Mouse (Mus musculus): ENCODE measurements around the gene Xylt1.

Gene Xylt1

GRCm38 (mm10) chr7:117614346-117614745, 233.6 kb downstream of the Xylt1 start:
- DNase-seq (ENCODE audit: low spot score in 2 of 2), result no peak

- no peak for DNase-seq (ENCODE audit: low spot score in 2 of 2)
Observed at GRCm38 (mm10) chr7:117614851-117615250, 234.1 kb downstream of the Xylt1 start.

- no peak for DNase-seq (ENCODE audit: low spot score in 2 of 2)
Observed at GRCm38 (mm10) chr7:117616277-117616676, 235.5 kb downstream of the Xylt1 start.

DNA sequence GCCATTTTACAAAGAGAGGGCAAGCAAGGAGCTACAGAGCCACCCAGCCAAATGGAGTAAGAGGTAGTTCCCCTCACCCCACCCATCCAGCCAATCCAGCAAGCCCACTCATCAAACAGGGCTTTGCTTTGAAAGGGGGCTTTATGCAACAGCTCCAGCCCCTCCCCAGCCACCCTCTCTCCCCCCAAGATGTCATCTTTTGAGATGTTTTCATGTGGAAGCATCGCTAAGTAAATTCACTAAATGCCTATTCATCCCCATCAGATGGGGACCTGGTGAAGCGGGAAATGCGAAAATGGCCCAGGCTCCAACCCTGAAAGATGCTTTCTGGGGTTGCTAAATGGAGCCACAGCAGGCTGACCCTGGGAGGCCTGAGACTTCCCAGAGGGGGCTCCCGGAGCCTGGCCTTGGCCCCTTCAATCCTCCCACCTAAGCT, 238.0 kb downstream of the Xylt1 start:
- DNase-seq (ENCODE audit: low spot score in 2 of 2), result no peak

DNA sequence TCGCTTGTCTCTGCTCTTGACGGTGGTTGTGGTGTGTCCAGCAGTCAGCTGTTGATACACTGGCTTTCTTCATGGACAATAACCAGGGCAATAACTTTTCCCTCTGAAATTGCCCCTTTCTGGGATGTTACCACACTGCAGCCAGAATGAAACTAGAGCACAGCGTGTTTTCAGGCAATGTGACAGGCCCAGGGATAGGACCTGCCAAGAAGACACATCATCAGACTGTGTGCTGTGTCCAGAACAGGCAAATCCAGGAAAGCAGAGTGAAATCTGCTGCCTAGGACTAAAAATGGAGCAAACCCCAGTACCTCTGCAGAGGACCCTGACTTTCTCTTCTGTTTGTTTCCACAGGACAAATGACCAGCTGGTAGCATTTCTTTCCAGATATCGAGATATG, 240.8 kb downstream of the Xylt1 start:
- no peak for DNase-seq (ENCODE audit: low spot score in 2 of 2)

GRCm38 (mm10) chr7:117622769-117623168, 242.0 kb downstream of the Xylt1 start:
- peak in 1 of 2 experiments; percentile 40 for DNase-seq (ENCODE audit: low spot score in 2 of 2)

DNA sequence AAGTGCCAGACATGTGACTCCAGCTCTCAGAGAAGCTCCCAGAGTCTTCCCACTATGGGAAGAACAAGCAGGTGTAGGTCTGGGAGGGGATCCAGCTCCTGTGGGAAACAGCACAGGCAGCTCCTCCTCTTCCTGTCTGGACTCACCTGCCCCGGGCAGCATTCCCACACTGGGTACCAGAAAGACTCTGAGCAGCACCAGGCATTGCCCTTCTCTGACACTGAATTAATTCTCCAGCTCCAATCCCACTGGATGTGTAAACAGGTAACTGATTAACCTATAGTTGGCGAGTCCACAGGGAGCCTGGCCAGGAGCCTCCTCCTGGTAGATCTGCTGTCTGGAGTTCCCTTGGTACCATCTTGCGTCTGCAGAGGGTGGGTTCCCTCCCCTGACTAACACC, 248.0 kb downstream of the Xylt1 start:
- no peak for DNase-seq (ENCODE audit: low spot score in 2 of 2)

- DNase-seq (ENCODE audit: low spot score in 2 of 2), result peak in 1 of 2 experiments; percentile 41
Observed at GRCm38 (mm10) chr7:117630657-117631056, 249.9 kb downstream of the Xylt1 start.

GRCm38 (mm10) chr7:117635584-117635983, 254.8 kb downstream of the Xylt1 start:
- DNase-seq (ENCODE audit: low spot score in 2 of 2), result no peak

- DNase-seq (ENCODE audit: low spot score in 2 of 2), result no peak
Observed at GRCm38 (mm10) chr7:117636713-117637112, 255.9 kb downstream of the Xylt1 start.

- no peak for DNase-seq (ENCODE audit: low spot score in 2 of 2)
Observed at GRCm38 (mm10) chr7:117637997-117638396, 257.2 kb downstream of the Xylt1 start.

- no peak for DNase-seq (ENCODE audit: low spot score in 2 of 2)
Observed at GRCm38 (mm10) chr7:117652637-117653036, 271.9 kb downstream of the Xylt1 start.

DNA sequence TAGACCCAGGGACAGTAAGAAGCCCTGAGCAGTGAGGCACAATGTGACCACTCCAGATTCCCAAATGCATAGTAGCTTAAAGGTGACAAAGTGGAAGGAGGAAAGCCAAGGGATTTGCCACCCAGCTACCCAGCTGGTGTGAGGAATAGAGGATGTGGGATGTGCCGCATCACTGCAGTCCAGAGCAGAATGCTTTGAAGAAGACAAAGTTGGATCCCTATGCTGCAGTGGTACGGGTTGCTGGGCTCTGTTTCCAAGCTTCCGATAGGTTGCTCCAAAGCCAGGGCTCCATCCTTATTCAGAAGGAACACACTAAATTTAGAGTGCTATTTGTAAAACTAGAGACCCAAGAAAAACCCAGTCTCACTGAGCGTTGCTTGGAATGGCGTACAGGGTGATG, 275.0 kb downstream of the Xylt1 start:
- no peak for DNase-seq (ENCODE audit: low spot score in 2 of 2)

DNA sequence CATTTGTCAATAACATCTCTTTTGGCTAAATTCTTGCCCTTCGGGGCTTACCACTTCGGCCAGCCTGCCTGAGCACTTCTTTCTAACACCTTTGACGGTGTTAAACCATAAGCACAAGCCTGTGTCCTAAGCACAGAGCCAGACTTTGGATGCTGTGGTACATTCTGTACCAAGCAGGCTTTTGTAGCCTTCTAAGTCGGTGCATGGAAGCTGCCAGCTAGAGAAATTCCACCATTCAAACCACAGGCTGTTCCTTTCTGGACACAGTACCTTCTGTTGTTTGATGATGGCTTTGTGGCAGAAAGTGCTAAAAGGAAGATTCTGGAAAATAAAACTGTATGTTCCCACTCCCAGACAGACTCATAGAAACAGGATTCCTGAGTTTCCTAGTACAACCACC, 277.4 kb downstream of the Xylt1 start:
- no peak for DNase-seq (ENCODE audit: low spot score in 2 of 2)

GRCm38 (mm10) chr7:117658739-117659138, 278.0 kb downstream of the Xylt1 start:
- DNase-seq (ENCODE audit: low spot score in 2 of 2), result peak in 1 of 2 experiments; percentile 25

DNA sequence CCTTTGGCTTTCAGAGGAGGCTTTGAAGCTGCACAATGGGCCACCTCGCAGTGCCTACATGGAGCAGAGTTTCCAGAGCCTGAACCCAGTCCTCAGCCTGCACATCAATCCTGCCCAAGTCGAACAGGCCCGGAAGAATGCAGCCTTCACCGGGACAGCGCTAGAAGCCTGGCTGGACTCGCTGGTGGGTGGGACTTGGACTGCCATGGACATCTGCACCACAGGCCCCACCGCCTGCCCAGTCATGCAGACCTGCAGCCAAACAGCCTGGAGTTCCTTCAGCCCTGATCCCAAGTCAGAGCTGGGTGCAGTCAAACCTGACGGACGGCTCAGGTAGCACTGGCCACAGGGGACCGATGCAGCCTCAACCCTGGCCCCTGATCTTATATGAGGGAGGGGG, 286.5 kb downstream of the Xylt1 start:
- DNase-seq (ENCODE audit: low spot score in 2 of 2), result no peak

DNA sequence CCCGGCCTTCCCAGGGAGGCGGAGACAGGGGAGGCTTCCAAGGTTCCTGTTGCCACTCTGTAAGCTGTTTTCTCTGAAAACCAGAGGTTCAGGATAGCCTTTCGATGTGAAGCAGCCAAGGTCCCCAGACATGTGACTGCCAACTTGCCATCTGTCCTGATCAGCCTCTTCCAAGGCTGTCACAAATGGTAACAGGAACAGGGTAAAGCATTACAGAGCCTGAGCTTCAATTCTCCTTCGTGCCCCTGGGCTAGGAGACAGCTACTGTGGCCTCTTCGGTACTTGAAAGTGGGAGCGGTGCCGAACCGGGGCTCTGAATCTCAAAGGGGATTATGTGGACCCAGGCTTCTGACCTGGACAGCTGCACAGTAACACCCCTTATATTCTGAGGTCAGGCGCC, 287.4 kb downstream of the Xylt1 start:
- no peak for DNase-seq (ENCODE audit: low spot score in 2 of 2)

- peak; percentile 75 to 80 for DNase-seq (ENCODE audit: low spot score in 2 of 2)
Observed at GRCm38 (mm10) chr7:117672121-117672591, 291.4 kb downstream of the Xylt1 start.

- no peak for DNase-seq (ENCODE audit: low spot score in 2 of 2)
Observed at GRCm38 (mm10) chr7:117686120-117686996, 305.6 kb downstream of the Xylt1 start.

DNA sequence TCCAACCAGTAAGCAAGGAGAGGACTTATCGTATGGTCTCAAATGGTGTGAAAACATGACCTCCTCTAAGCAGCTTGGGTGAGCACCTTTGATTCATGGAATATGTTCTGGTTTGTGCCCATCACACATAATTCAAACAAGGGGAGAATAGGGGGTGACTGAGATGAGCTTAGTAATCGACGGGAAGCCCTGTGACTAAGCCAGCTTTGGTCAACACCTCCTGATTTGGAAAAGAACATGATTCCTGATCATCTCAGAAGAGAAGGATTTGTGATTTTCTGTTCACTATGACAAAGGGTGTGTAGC, 306.2 kb downstream of the Xylt1 start:
- no peak for DNase-seq (ENCODE audit: low spot score in 2 of 2)

- no peak for DNase-seq (ENCODE audit: low spot score in 2 of 2)
Observed at GRCm38 (mm10) chr7:117695612-117696011, 314.8 kb downstream of the Xylt1 start.

DNA sequence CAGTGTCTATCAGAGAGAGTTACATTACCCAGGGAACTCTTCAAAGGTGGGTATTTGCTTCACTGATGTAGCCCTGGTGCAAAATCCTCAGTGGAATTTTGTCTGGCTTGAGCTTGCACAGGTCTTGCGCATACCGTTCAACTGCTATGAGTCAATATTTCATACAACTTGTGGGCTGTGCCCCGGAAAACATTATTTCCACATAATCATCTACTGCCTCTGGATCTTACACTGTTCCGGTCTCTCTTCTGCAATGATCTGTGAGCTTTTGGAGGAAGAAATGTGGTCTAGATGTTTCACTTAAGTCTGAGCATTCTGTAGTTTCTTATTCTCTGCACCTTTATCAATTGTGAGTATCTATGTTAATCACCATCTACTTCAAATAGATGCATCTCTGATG, 316.9 kb downstream of the Xylt1 start:
- no peak for DNase-seq (ENCODE audit: low spot score in 2 of 2)

GRCm38 (mm10) chr7:117698551-117699114, 317.9 kb downstream of the Xylt1 start:
- DNase-seq (ENCODE audit: low spot score in 2 of 2), result peak; percentile 20 to 41
